Comparison of ENCODE assay signal across 20 mouse cellular contexts in genomic region chr19:45596434-45596833, GRCm38 (mm10). TPM values are rescaled to one million over a fixed set of nuclear protein-coding genes. Genes with fewer than 3 reads are reported as not detected.
DNase-seq lines count a peak whose midpoint lies in the region; ATAC-seq lines count a peak whose summit lies in the region.
"Had no signal": no experiment of that assay in that cellular context is flagged by ENCODE, and none has a peak within 500 bp of the region (broad histone marks: within the 10 kb centered on the region; RNA-seq: fewer than 3 reads in every experiment).

No protein-coding gene starts in this region.

- H3K27ac ChIP-seq in neural tube, embryonic 12.5 days = no peak overlapping the region
- H3K27ac ChIP-seq in neural tube, embryonic 15.5 days (replicated peaks) = no peak overlapping the region
- H3K27ac ChIP-seq in hindbrain, embryonic 10.5 days = no peak overlapping the region
- H3K27ac ChIP-seq: heart, embryonic 15.5 days; hindbrain, embryonic 15.5 days; kidney, postnatal 0 days; limb, embryonic 13.5 days; liver, embryonic 14.5 days; lung, embryonic 15.5 days; macrophage had no signal

- ATAC-seq in neural tube, embryonic 12.5 days (ENCODE audit: low FRiP score, low read depth) = peak; percentile 29; the same call in 1 of the 2 replicates
- ATAC-seq in neural tube, embryonic 15.5 days (ENCODE audit: low FRiP score) = no peak
- ATAC-seq: intestine, postnatal 0 days had no signal

- H3K9me3 ChIP-seq in neural tube, embryonic 12.5 days = no peaks in the 10 kb centered on the region
- H3K9me3 ChIP-seq in neural tube, embryonic 15.5 days (replicated peaks) = no peaks in the 10 kb centered on the region
- no peaks in the 10 kb centered on the region for H3K9me3 ChIP-seq in hindbrain, embryonic 10.5 days
- H3K9me3 ChIP-seq: heart, embryonic 15.5 days; hindbrain, embryonic 15.5 days; limb, embryonic 13.5 days; lung, embryonic 15.5 days had no signal

- H3K4me2 ChIP-seq in neural tube, embryonic 12.5 days (replicated peaks) = no peak overlapping the region
- no peak overlapping the region for H3K4me2 ChIP-seq in neural tube, embryonic 15.5 days
- H3K4me2 ChIP-seq: heart, embryonic 15.5 days; hindbrain, embryonic 15.5 days; limb, embryonic 13.5 days; lung, embryonic 15.5 days had no signal

- no peaks in the 10 kb centered on the region for H3K36me3 ChIP-seq in neural tube, embryonic 12.5 days
- peaks cover 13% of the 10 kb centered on the region for H3K36me3 ChIP-seq in neural tube, embryonic 15.5 days
- no peaks in the 10 kb centered on the region for H3K36me3 ChIP-seq in hindbrain, embryonic 10.5 days
- H3K36me3 ChIP-seq: heart, embryonic 15.5 days; hindbrain, embryonic 15.5 days; lung, embryonic 15.5 days had no signal

- H3K4me1 ChIP-seq in neural tube, embryonic 12.5 days = peaks cover 12% of the 10 kb centered on the region
- H3K4me1 ChIP-seq in neural tube, embryonic 15.5 days = peaks cover 8% of the 10 kb centered on the region
- peaks cover 23% of the 10 kb centered on the region for H3K4me1 ChIP-seq in hindbrain, embryonic 10.5 days (replicated peaks)

- no peak overlapping the region for H3K9ac ChIP-seq in neural tube, embryonic 12.5 days
- H3K9ac ChIP-seq in neural tube, embryonic 15.5 days (replicated peaks) = no peak overlapping the region
- H3K9ac ChIP-seq: heart, embryonic 15.5 days; hindbrain, embryonic 15.5 days; liver, embryonic 14.5 days; lung, embryonic 15.5 days had no signal

- WGBS in neural tube, embryonic 12.5 days = 52% methylated on average over 6 of the region's 6 CpGs
- 46% methylated on average over 6 of the region's 6 CpGs for WGBS in neural tube, embryonic 15.5 days
- WGBS in hindbrain, embryonic 10.5 days = 68% methylated on average over 6 of the region's 6 CpGs

- H3K27me3 ChIP-seq in neural tube, embryonic 12.5 days (replicated peaks) = peaks cover 57% of the 10 kb centered on the region
- H3K27me3 ChIP-seq in neural tube, embryonic 15.5 days (replicated peaks) = peaks cover 23% of the 10 kb centered on the region; the same call in 1 of the 2 replicates
- H3K27me3 ChIP-seq in hindbrain, embryonic 10.5 days (ENCODE audit: insufficient read depth, poor library complexity, severe bottlenecking) = peaks cover 96% of the 10 kb centered on the region
- H3K27me3 ChIP-seq: heart, embryonic 15.5 days; limb, embryonic 13.5 days; lung, embryonic 15.5 days had no signal

- peak; percentile 45 for DNase-seq in embryo, embryonic 10 days (ENCODE audit: low spot score)
- DNase-seq in embryo, embryonic 9.5 days (ENCODE audit: extremely low spot score) = no peak
- peak; percentile 38 for DNase-seq in hindbrain, embryonic 10.5 days (ENCODE audit: low spot score)
- DNase-seq in mesoderm, embryonic 11.5 days (ENCODE audit: low read depth, low spot score) = peak; percentile 32
- DNase-seq in kidney, postnatal 36 days = no peak
- no peak for DNase-seq in ovary, postnatal 10 days (ENCODE audit: low spot score)
- DNase-seq: adrenal gland, postnatal 10 days; cerebellum, adult 9-11 months; right cerebral cortex, postnatal 4 days; thymus, adult 2 months had no signal

- H3K4me3 ChIP-seq in neural tube, embryonic 12.5 days = no peak overlapping the region
- no peak overlapping the region for H3K4me3 ChIP-seq in neural tube, embryonic 15.5 days (replicated peaks)
- H3K4me3 ChIP-seq in hindbrain, embryonic 10.5 days = no peak overlapping the region
- H3K4me3 ChIP-seq: heart, embryonic 15.5 days; hindbrain, embryonic 15.5 days; limb, embryonic 13.5 days; lung, embryonic 15.5 days had no signal

RNA-seq across cellular contexts. Expression of gene Gm17018, which starts 36.0 kb away (rescaled TPM):
- 52.7 and 54.5 TPM in 2 replicates for polyA plus RNA-seq in neural tube, embryonic 12.5 days (2016; fragmentation: Nextera tagmentation; extraction: Ambion mirVana)
- 76.7 and 80.3 TPM in 2 replicates for polyA plus RNA-seq in neural tube, embryonic 15.5 days (2015; fragmentation: Nextera tagmentation; extraction: Ambion mirVana)
- polyA plus RNA-seq in hindbrain, embryonic 10.5 days (2016; fragmentation: Nextera tagmentation; extraction: Ambion mirVana) = 48.8 and 62.1 TPM in 2 replicates

RNA-seq across cellular contexts. Expression of gene Poll, which starts 36.1 kb away (rescaled TPM):
- polyA plus RNA-seq in neural tube, embryonic 12.5 days (2016; fragmentation: Nextera tagmentation; extraction: Ambion mirVana) = 15.3 and 16.3 TPM in 2 replicates
- polyA plus RNA-seq in neural tube, embryonic 15.5 days (2015; fragmentation: Nextera tagmentation; extraction: Ambion mirVana) = 11.0 and 11.6 TPM in 2 replicates
- 21.5 and 21.6 TPM in 2 replicates for polyA plus RNA-seq in hindbrain, embryonic 10.5 days (2016; fragmentation: Nextera tagmentation; extraction: Ambion mirVana)

Comparison
In these comparisons a context has a peak if more than half of its experiments do, and no peak if none do; other contexts are left out.
1. DNase-seq: peak in embryo, embryonic 10 days (single experiment), hindbrain, embryonic 10.5 days (single experiment) and mesoderm, embryonic 11.5 days (single experiment); none in embryo, embryonic 9.5 days (single experiment), kidney, postnatal 36 days (0 of 2) and ovary, postnatal 10 days (single experiment).